Mouse (Mus musculus): ENCODE measurements at regions not wholly inside any gene's neighbourhood (a gene's known extent, or its start where the extent isn't known, plus 50 kb on each side); places are given as distances from the start of the nearest gene placed in this dataset.

DNA sequence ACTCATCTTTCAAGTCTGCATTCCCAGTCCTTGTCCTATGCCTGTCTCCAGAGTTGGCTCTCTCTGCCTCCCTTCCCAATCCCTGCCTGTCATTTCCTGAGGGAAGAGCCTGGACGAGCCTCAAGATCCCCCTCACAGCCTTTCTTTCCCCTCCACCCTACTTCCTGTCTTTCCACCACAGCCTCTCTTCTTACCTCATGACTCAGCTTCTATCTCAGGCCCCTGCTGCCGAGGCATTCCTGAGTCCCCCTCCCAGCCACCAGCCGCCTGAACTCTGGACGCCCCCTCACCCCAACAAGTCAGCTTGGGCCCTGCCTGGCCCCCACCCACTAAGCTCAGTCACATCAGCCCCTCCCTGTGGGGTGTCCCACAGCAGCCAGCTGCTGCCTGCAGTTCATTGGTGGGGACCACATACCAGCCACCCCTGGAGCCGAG lies 105.8 kb downstream of the Efnb1 start:
- WGBS: 47% methylated on average over 5 of the region's 5 CpGs
- H3K27ac ChIP-seq (ENCODE audit: low read length): peak overlapping the region; percentile 70; the same call in 1 of the 2 replicates

DNA sequence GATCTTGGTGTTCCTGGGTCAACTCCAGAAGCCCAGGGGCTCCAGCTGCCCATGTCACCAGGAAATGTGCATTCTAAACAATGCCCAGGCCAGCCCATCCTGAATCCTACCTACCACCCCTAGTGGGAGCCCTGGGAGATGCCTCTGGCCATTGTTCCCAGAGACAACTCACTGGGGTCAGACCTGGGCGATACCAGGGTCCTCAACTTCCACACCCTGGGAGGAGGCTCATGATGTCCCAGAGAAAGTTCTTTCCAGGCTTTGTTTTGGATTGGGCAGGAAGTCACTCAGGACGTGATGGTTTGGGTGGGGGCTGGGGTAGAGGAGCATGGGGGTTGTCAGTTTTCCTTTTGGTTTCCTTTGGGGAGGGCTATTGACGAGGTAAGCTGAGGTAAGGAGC lies 97.1 kb downstream of the Efnb1 start:
- peaks cover 18% of the 10 kb centered on the region for H3K27me3 ChIP-seq (ENCODE audit: insufficient read depth, low read length)
- no peak overlapping the region for H3K9ac ChIP-seq (replicated peaks; ENCODE audit: low read length)
- H3K4me2 ChIP-seq (replicated peaks; ENCODE audit: low read depth, low read length): no peak overlapping the region
- H3K36me3 ChIP-seq (ENCODE audit: insufficient read depth, low read length): no peaks in the 10 kb centered on the region
- no peaks in the 10 kb centered on the region for H3K9me3 ChIP-seq (ENCODE audit: low read length)
- no peak overlapping the region for H3K4me3 ChIP-seq (ENCODE audit: low read length)
- no peak overlapping the region for H3K27ac ChIP-seq (ENCODE audit: low read length)
- H3K4me1 ChIP-seq (ENCODE audit: insufficient read depth, low read length): peaks cover 15% of the 10 kb centered on the region; the same call in 1 of the 2 replicates
- no peak for ATAC-seq (ENCODE audit: low FRiP score, low TSS enrichment)
- 51% methylated on average over 3 of the region's 3 CpGs for whole genome bisulfite sequencing

More for the DNA sequence above, 105.8 kb downstream of the Efnb1 start:
- peak; percentile 72 for ATAC-seq (ENCODE audit: low FRiP score, low TSS enrichment)
- 0 out of 2 replicates have a peak, but pooled peaks cover 2% of the 10 kb centered on the region for H3K4me1 ChIP-seq (ENCODE audit: insufficient read depth, low read length)
- no peak overlapping the region for H3K4me2 ChIP-seq (replicated peaks; ENCODE audit: low read depth, low read length)
- H3K9me3 ChIP-seq (ENCODE audit: low read length): no peaks in the 10 kb centered on the region
- H3K9ac ChIP-seq (replicated peaks; ENCODE audit: low read length): no peak overlapping the region
- no peaks in the 10 kb centered on the region for H3K36me3 ChIP-seq (ENCODE audit: insufficient read depth, low read length)
- H3K27me3 ChIP-seq (ENCODE audit: insufficient read depth, low read length): peaks cover 25% of the 10 kb centered on the region
- no peak overlapping the region for H3K4me3 ChIP-seq (ENCODE audit: low read length)

GRCm38 (mm10) chrX:99232331-99232730 lies 96.4 kb downstream of the Efnb1 start:
- ATAC-seq (ENCODE audit: low FRiP score, low TSS enrichment): peak; percentile 36; the same call in 1 of the 2 replicates
- Histone ChIP-seq H3K4me3 (ENCODE audit: low read length) (no peak overlapping the region), H3K4me1 (ENCODE audit: insufficient read depth, low read length) (peaks cover 15% of the 10 kb centered on the region; the same call in 1 of the 2 replicates), H3K27me3 (ENCODE audit: insufficient read depth, low read length) (peaks cover 18% of the 10 kb centered on the region), H3K4me2 (replicated peaks; ENCODE audit: low read depth, low read length) (no peak overlapping the region), H3K9me3 (ENCODE audit: low read length) (no peaks in the 10 kb centered on the region), H3K27ac (ENCODE audit: low read length) (no peak overlapping the region), H3K36me3 (ENCODE audit: insufficient read depth, low read length) (no peaks in the 10 kb centered on the region), H3K9ac (replicated peaks; ENCODE audit: low read length) (no peak overlapping the region)
- 51% methylated on average over 7 of the region's 7 CpGs for WGBS

GRCm38 (mm10) chrX:99225111-99225752 lies 89.3 kb downstream of the Efnb1 start:
- Histone ChIP-seq H3K27ac (ENCODE audit: low read length) (no peak overlapping the region), H3K36me3 (ENCODE audit: insufficient read depth, low read length) (no peaks in the 10 kb centered on the region), H3K27me3 (ENCODE audit: insufficient read depth, low read length) (peaks cover 26% of the 10 kb centered on the region; the same call in 1 of the 2 replicates), H3K9ac (replicated peaks; ENCODE audit: low read length) (no peak overlapping the region), H3K4me1 (ENCODE audit: insufficient read depth, low read length) (peaks cover 9% of the 10 kb centered on the region; the same call in 1 of the 2 replicates), H3K9me3 (ENCODE audit: low read length) (no peaks in the 10 kb centered on the region), H3K4me2 (replicated peaks; ENCODE audit: low read depth, low read length) (no peak overlapping the region), H3K4me3 (ENCODE audit: low read length) (no peak overlapping the region)
- no peak for ATAC-seq (ENCODE audit: low FRiP score, low TSS enrichment)
- WGBS: 54% methylated on average over 7 of the region's 7 CpGs

DNA sequence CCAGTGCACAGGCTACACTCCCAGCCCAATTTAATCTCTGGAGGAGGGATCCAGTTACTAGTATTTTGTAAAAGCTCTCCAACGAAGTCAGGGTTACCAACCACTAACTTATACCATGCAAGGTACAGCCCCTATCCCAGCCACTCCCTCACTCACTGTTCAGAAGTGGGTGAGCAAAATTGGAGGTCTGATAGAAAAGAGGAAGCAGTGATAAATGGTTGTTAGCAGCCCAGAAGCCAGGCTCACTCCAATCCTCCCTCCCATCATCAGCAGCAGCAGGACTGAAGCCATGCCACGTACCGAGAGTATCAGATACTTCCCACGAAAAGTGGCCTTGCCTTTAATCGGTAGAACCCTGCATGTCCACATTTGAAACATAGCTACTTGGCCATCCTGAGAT lies 86.1 kb downstream of the Efnb1 start:
- Histone ChIP-seq H3K4me3 (ENCODE audit: low read length) (no peak overlapping the region), H3K9ac (replicated peaks; ENCODE audit: low read length) (no peak overlapping the region), H3K36me3 (ENCODE audit: insufficient read depth, low read length) (no peaks in the 10 kb centered on the region), H3K27me3 (ENCODE audit: insufficient read depth, low read length) (peaks cover 41% of the 10 kb centered on the region; the same call in 1 of the 2 replicates), H3K4me2 (replicated peaks; ENCODE audit: low read depth, low read length) (no peak overlapping the region), H3K4me1 (ENCODE audit: insufficient read depth, low read length) (peaks cover 21% of the 10 kb centered on the region; the same call in 1 of the 2 replicates), H3K27ac (ENCODE audit: low read length) (no peak overlapping the region), H3K9me3 (ENCODE audit: low read length) (no peaks in the 10 kb centered on the region)
- WGBS: 73% methylated on average over 5 of the region's 5 CpGs
- no peak for ATAC-seq (ENCODE audit: low FRiP score, low TSS enrichment)

DNA sequence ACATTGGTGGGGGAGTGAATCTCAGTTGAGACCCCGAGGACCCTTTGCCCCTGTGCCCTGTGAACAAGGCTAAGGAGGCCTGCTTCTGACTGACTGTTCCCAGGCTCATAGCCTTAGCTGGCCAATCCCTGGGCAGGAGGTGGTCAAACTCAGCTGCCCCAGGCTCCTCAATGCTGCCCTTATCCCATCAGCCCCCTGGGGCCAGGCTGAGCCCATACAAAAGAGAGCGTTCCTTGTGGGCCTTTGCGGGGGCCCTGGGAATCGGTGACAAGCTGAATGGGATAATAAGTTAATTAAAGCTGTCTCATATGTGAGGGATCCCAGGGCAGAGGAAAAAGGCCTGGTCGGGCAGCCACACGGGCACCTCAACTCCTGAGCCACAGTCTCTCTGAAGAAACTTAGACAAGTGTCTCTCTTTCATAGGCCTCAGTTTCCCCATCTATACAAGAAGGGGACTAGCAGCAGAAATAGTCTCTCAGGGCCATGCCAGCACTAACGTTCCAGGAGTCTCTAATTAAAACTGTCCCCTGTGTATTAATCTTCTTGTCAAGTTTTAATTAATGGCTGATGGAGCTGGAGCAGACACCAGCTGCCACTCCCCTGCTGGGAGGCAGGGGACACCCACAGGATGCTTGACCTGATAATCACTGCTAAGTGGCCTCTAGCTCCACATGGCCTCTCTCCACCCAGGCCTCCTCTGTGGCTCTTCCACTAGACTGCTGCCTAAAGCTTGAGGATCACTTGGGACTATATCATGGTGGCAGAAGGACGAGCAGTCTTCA lies 84.9 kb downstream of the Efnb1 start:
- ATAC-seq (ENCODE audit: low FRiP score, low TSS enrichment): no peak
- H3K9ac ChIP-seq (replicated peaks; ENCODE audit: low read length): no peak overlapping the region
- H3K36me3 ChIP-seq (ENCODE audit: insufficient read depth, low read length): no peaks in the 10 kb centered on the region
- peaks cover 28% of the 10 kb centered on the region; the same call in 1 of the 2 replicates for H3K4me1 ChIP-seq (ENCODE audit: insufficient read depth, low read length)
- H3K27me3 ChIP-seq (ENCODE audit: insufficient read depth, low read length): peaks cover 41% of the 10 kb centered on the region; the same call in 1 of the 2 replicates
- no peak overlapping the region for H3K4me2 ChIP-seq (replicated peaks; ENCODE audit: low read depth, low read length)
- 58% methylated on average over 8 of the region's 8 CpGs for WGBS
- H3K9me3 ChIP-seq (ENCODE audit: low read length): no peaks in the 10 kb centered on the region
- H3K4me3 ChIP-seq (ENCODE audit: low read length): no peak overlapping the region
- no peak overlapping the region for H3K27ac ChIP-seq (ENCODE audit: low read length)

DNA sequence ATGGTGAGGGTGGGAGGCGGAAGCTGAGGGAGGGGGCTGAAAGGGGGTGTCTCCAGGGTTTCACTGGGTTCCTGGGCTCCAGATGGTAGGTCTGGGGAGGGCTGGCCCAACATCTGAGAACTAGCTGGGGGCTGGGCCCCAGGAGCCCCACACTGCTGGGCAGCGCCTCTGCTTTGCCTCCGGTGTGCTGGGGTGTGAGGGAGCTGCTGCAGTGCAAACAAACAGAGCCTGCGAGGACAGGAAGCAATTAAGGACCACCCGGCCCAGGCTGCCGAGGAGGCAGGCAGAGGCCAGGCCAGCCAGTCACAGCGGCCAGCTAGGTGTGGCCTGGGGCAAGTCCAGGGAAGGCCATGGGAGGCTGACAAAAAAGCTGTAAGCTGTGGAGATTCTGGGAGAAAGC lies 82.3 kb downstream of the Efnb1 start:
- Histone ChIP-seq H3K36me3 (ENCODE audit: insufficient read depth, low read length) (no peaks in the 10 kb centered on the region), H3K9ac (replicated peaks; ENCODE audit: low read length) (no peak overlapping the region), H3K4me1 (ENCODE audit: insufficient read depth, low read length) (peaks cover 44% of the 10 kb centered on the region; the same call in 1 of the 2 replicates), H3K27ac (ENCODE audit: low read length) (peak overlapping the region; percentile 46; the same call in 1 of the 2 replicates), H3K27me3 (ENCODE audit: insufficient read depth, low read length) (peaks cover 25% of the 10 kb centered on the region; the same call in 1 of the 2 replicates), H3K4me3 (ENCODE audit: low read length) (no peak overlapping the region), H3K9me3 (ENCODE audit: low read length) (no peaks in the 10 kb centered on the region), H3K4me2 (replicated peaks; ENCODE audit: low read depth, low read length) (no peak overlapping the region)
- WGBS: 35% methylated on average over 7 of the region's 7 CpGs
- ATAC-seq (ENCODE audit: low FRiP score, low TSS enrichment): peak; percentile 47

DNA sequence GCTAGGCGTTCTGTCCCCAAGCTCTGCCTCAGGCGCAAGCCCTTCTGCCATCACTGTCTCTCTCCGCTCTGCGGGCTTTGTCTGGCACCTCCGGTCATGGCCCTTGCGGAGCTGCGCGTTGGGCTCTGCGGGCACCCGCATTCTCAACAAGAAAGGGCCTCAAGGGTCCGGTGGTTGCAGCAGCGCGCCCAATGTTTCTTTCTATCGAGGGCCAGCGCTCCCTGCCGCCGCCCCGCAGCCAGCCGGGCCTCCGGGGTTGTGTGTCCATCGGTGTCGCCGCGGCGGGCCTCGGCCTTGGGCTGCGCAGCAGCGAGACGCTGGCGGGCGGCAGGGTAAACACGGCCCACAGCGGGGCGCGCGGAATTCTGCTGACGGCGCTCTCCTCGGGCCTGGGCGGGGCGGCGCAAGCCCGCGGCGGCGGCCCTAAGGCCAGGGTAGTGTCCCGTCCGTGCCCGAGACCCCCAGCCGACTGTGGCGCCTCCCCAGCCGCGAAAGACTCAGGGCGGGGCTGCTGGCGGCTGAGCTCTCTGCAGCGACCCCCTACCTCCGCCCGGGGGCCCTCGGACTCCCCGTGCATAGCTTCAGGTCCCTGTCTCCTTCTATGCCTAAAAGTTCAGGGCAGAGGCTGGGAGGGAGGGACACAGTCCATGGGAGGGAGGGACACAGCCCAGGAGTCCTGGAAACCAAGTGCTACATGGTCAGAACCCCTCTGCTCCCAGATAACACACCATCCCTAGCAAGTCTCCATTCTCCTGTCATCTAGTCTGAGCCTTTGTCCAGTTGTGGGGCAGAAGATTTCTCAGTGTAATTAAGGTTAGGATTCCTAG lies 80.9 kb downstream of the Efnb1 start:
- no peaks in the 10 kb centered on the region for H3K36me3 ChIP-seq (ENCODE audit: insufficient read depth, low read length)
- ATAC-seq (ENCODE audit: low FRiP score, low TSS enrichment): peak; percentile 66
- H3K27me3 ChIP-seq (ENCODE audit: insufficient read depth, low read length): peaks cover 24% of the 10 kb centered on the region; the same call in 1 of the 2 replicates
- H3K9ac ChIP-seq (replicated peaks; ENCODE audit: low read length): peak overlapping the region; percentile 72
- H3K9me3 ChIP-seq (ENCODE audit: low read length): no peaks in the 10 kb centered on the region
- 15% methylated on average over 37 of the region's 60 CpGs for WGBS
- H3K4me2 ChIP-seq (replicated peaks; ENCODE audit: low read depth, low read length): peak overlapping the region; percentile 55
- peak overlapping the region; percentile 84 for H3K27ac ChIP-seq (ENCODE audit: low read length)
- H3K4me3 ChIP-seq (ENCODE audit: low read length): peak overlapping the region; percentile 41
- peaks cover 44% of the 10 kb centered on the region; the same call in 1 of the 2 replicates for H3K4me1 ChIP-seq (ENCODE audit: insufficient read depth, low read length)

- no peaks in the 10 kb centered on the region for H3K9me3 ChIP-seq (ENCODE audit: low read length)
- WGBS: 56% methylated on average over 5 of the region's 5 CpGs
- H3K4me2 ChIP-seq (replicated peaks; ENCODE audit: low read depth, low read length): peak overlapping the region; percentile 55
- no peak overlapping the region; the same call in 1 of the 2 replicates for H3K4me3 ChIP-seq (ENCODE audit: low read length)
- H3K9ac ChIP-seq (replicated peaks; ENCODE audit: low read length): no peak overlapping the region
- peak overlapping the region; percentile 84 for H3K27ac ChIP-seq (ENCODE audit: low read length)
- no peak for ATAC-seq (ENCODE audit: low FRiP score, low TSS enrichment)
- H3K36me3 ChIP-seq (ENCODE audit: insufficient read depth, low read length): no peaks in the 10 kb centered on the region
- peaks cover 44% of the 10 kb centered on the region; the same call in 1 of the 2 replicates for H3K4me1 ChIP-seq (ENCODE audit: insufficient read depth, low read length)
- H3K27me3 ChIP-seq (ENCODE audit: insufficient read depth, low read length): peaks cover 27% of the 10 kb centered on the region; the same call in 1 of the 2 replicates
Observed at GRCm38 (mm10) chrX:99215931-99216330, 80.0 kb downstream of the Efnb1 start.
